Mouse (Mus musculus): ENCODE results near the gene Gm28308. TPM values are rescaled to one million over a fixed set of nuclear protein-coding genes. Genes with fewer than 3 reads are reported as not detected.

Gm28308 gene
- polyA plus RNA-seq, 1 experiment = not detected

- peaks cover 24% of the 10 kb centered on the region; the same call in 1 of the 2 replicates for H3K27me3 ChIP-seq (ENCODE audit: control insufficient read depth, insufficient read depth, low read length)
- no peak for DNase-seq
- WGBS = 9% methylated on average over 1 of the region's 1 CpGs
- TF ChIP-seq POLR2A (IDR thresholded peaks at IDR 0.05; ENCODE audit: borderline replicate concordance, insufficient read depth, low read length) (no peak), CTCF (IDR thresholded peaks at IDR 0.05; ENCODE audit: borderline replicate concordance, insufficient read depth, low read depth, low read length) (no peak)
- H3K4me1 ChIP-seq (ENCODE audit: control insufficient read depth, insufficient read depth, low read length) = no peaks in the 10 kb centered on the region; the same call in 1 of the 2 replicates
- no peak overlapping the region for H3K4me3 ChIP-seq (replicated peaks; ENCODE audit: insufficient read depth, low read depth, low read length)
- H3K27ac ChIP-seq (ENCODE audit: insufficient read depth, low read length) = no peak overlapping the region
These were observed 51.1 kb downstream of the Gm28308 start for GRCm38 (mm10) chr6:52162093-52162380.

GRCm38 (mm10) chr6:52161336-52162092 is 51.6 kb downstream of the Gm28308 start:
- Histone ChIP-seq H3K4me3 (replicated peaks; ENCODE audit: insufficient read depth, low read depth, low read length) (no peak overlapping the region), H3K27me3 (ENCODE audit: control insufficient read depth, insufficient read depth, low read length) (peaks cover 24% of the 10 kb centered on the region; the same call in 1 of the 2 replicates), H3K4me1 (ENCODE audit: control insufficient read depth, insufficient read depth, low read length) (no peaks in the 10 kb centered on the region; the same call in 1 of the 2 replicates), H3K27ac (ENCODE audit: insufficient read depth, low read length) (no peak overlapping the region)
- 6% methylated on average over 8 of the region's 8 CpGs for WGBS
- no peak for DNase-seq
- TF ChIP-seq POLR2A (IDR thresholded peaks at IDR 0.05; ENCODE audit: borderline replicate concordance, insufficient read depth, low read length) (no peak), CTCF (IDR thresholded peaks at IDR 0.05; ENCODE audit: borderline replicate concordance, insufficient read depth, low read depth, low read length) (no peak)

- TF ChIP-seq POLR2A (IDR thresholded peaks at IDR 0.05; ENCODE audit: borderline replicate concordance, insufficient read depth, low read length) (no peak), CTCF (IDR thresholded peaks at IDR 0.05; ENCODE audit: borderline replicate concordance, insufficient read depth, low read depth, low read length) (no peak)
- WGBS = 4% methylated on average over 30 of the region's 30 CpGs
- no peaks in the 10 kb centered on the region; the same call in 1 of the 2 replicates for H3K4me1 ChIP-seq (ENCODE audit: control insufficient read depth, insufficient read depth, low read length)
- DNase-seq = no peak
- H3K27ac ChIP-seq (ENCODE audit: insufficient read depth, low read length) = no peak overlapping the region
- H3K4me3 ChIP-seq (replicated peaks; ENCODE audit: insufficient read depth, low read depth, low read length) = no peak overlapping the region
- peaks cover 24% of the 10 kb centered on the region; the same call in 1 of the 2 replicates for H3K27me3 ChIP-seq (ENCODE audit: control insufficient read depth, insufficient read depth, low read length)
These were observed 52.4 kb downstream of the Gm28308 start for GRCm38 (mm10) chr6:52160511-52161335.

- DNase-seq = no peak
- TF ChIP-seq POLR2A (IDR thresholded peaks at IDR 0.05; ENCODE audit: borderline replicate concordance, insufficient read depth, low read length) (no peak), CTCF (IDR thresholded peaks at IDR 0.05; ENCODE audit: borderline replicate concordance, insufficient read depth, low read depth, low read length) (no peak)
- no peaks in the 10 kb centered on the region; the same call in 1 of the 2 replicates for H3K4me1 ChIP-seq (ENCODE audit: control insufficient read depth, insufficient read depth, low read length)
- H3K27ac ChIP-seq (ENCODE audit: insufficient read depth, low read length) = no peak overlapping the region
- H3K27me3 ChIP-seq (ENCODE audit: control insufficient read depth, insufficient read depth, low read length) = peaks cover 23% of the 10 kb centered on the region; the same call in 1 of the 2 replicates
- WGBS = 6% methylated on average over 9 of the region's 9 CpGs
- no peak overlapping the region for H3K4me3 ChIP-seq (replicated peaks; ENCODE audit: insufficient read depth, low read depth, low read length)
These were observed 53.2 kb downstream of the Gm28308 start for GRCm38 (mm10) chr6:52159979-52160378.

GRCm38 (mm10) chr6:52159164-52159761 is 53.9 kb downstream of the Gm28308 start:
- peaks cover 20% of the 10 kb centered on the region; the same call in 1 of the 2 replicates for H3K27me3 ChIP-seq (ENCODE audit: control insufficient read depth, insufficient read depth, low read length)
- TF ChIP-seq POLR2A (IDR thresholded peaks at IDR 0.05; ENCODE audit: borderline replicate concordance, insufficient read depth, low read length) (no peak), CTCF (IDR thresholded peaks at IDR 0.05; ENCODE audit: borderline replicate concordance, insufficient read depth, low read depth, low read length) (no peak)
- no peak overlapping the region for H3K4me3 ChIP-seq (replicated peaks; ENCODE audit: insufficient read depth, low read depth, low read length)
- no peaks in the 10 kb centered on the region; the same call in 1 of the 2 replicates for H3K4me1 ChIP-seq (ENCODE audit: control insufficient read depth, insufficient read depth, low read length)
- DNase-seq = no peak
- 5% methylated on average over 12 of the region's 12 CpGs for WGBS
- no peak overlapping the region for H3K27ac ChIP-seq (ENCODE audit: insufficient read depth, low read length)

- no peak within 1 kb of the TSS for H3K4me3 ChIP-seq (replicated peaks; ENCODE audit: insufficient read depth, low read depth, low read length)
- 1% methylated on average over 55 of the region's 55 CpGs for WGBS
- H3K4me1 ChIP-seq (ENCODE audit: control insufficient read depth, insufficient read depth, low read length) = no peaks in the 10 kb centered on the region; the same call in 1 of the 2 replicates
- no peak within 1 kb of the TSS for H3K27ac ChIP-seq (ENCODE audit: insufficient read depth, low read length)
- peaks cover 16% of the 10 kb centered on the region; the same call in 1 of the 2 replicates for H3K27me3 ChIP-seq (ENCODE audit: control insufficient read depth, insufficient read depth, low read length)
- no peak for TF ChIP-seq POLR2A (IDR thresholded peaks at IDR 0.05; ENCODE audit: borderline replicate concordance, insufficient read depth, low read length)
- no peak for DNase-seq
These were observed 54.7 kb downstream of the Gm28308 start, which contains the start of gene Hoxa1 for GRCm38 (mm10) chr6:52158276-52159051. Hoxa1 (minus strand) TSS chr6:52158317.

Measured in cerebellum, adult 2 months (tissue).